Mouse (Mus musculus) forebrain, embryonic 12.5 days (tissue): Measurements from ENCODE around the gene Ppp1r32. TPM values are rescaled to one million over a fixed set of nuclear protein-coding genes. Genes with fewer than 3 reads are reported as not detected.
A peak's percentile ranks its signal among the peaks of the same experiment; 100 is the strongest.

Source experiments
- ATAC-seq: fragments of 200-750 bp; cut with Nextera tagmentation; 2 replicates; pipeline ENCODE4 v1.8.0; 2017; ENCODE audit warnings: moderate TSS enrichment; ENCODE audit not compliant: low FRiP score
- H3K27ac ChIP-seq: fragments of 300-500 bp; sonication (generic); 2 replicates; pipeline ENCODE4 v1.5.1; 2016; ENCODE audit warnings: mild to moderate bottlenecking
- H3K27me3 ChIP-seq: fragments of 300-500 bp; sonication (generic); 2 replicates; pipeline ENCODE4 v1.6.1; 2016; ENCODE audit warnings: mild to moderate bottlenecking
- H3K36me3 ChIP-seq: fragments of 300-500 bp; sonication (generic); replicated peaks from 2 replicates; pipeline ENCODE4 v1.6.1; 2016; ENCODE audit warnings: mild to moderate bottlenecking
- H3K4me1 ChIP-seq: fragments of 300-500 bp; sonication (generic); 2 replicates; pipeline ENCODE4 v1.6.1; 2016
- H3K4me2 ChIP-seq: fragments of 300-500 bp; sonication (generic); 2 replicates; pipeline ENCODE4 v1.6.1; 2016; ENCODE audit warnings: mild to moderate bottlenecking, moderate library complexity
- H3K4me3 ChIP-seq: fragments of 300-500 bp; sonication (generic); replicated peaks from 2 replicates; pipeline ENCODE4 v1.5.1; 2016; ENCODE audit warnings: mild to moderate bottlenecking
- H3K9ac ChIP-seq: fragments of 300-500 bp; sonication (generic); 2 replicates; pipeline ENCODE4 v1.6.1; 2016; ENCODE audit warnings: mild to moderate bottlenecking
- H3K9me3 ChIP-seq: fragments of 300-500 bp; sonication (generic); 2 replicates; pipeline ENCODE4 v1.6.1; 2016
- WGBS: fragments of 180-500 bp; shearing (Covaris S2); methylation state at CpG from one replicate; pipeline ENCODE4 v1.1.7; 2016; 5-methylcytosine and 5-hydroxymethylcytosine counted together
- polyA plus RNA-seq: library from polyadenylated mRNA; unstranded; fragments of >200 nt; fragmentation: Nextera tagmentation; extraction: Ambion mirVana; gene quantifications from 2 replicates; pipeline ENCODE4 v1.2.1, GENCODE M21; 2016

Ppp1r32 gene
- 0.58 and 0.97 TPM in 2 replicates for polyA plus RNA-seq

- Histone ChIP-seq H3K4me3 (no peak within 1 kb of the TSS), H3K27me3 (peaks cover 12% of the 10 kb centered on the region; the same call in 1 of the 2 replicates), H3K9ac (no peak within 1 kb of the TSS), H3K27ac (no peak within 1 kb of the TSS; the same call in 1 of the 2 replicates), H3K4me1 (peaks cover 9% of the 10 kb centered on the region), H3K36me3 (no peaks in the 10 kb centered on the region), H3K4me2 (no peak within 1 kb of the TSS), H3K9me3 (no peaks in the 10 kb centered on the region)
- peak; percentile 66; the same call in 1 of the 2 replicates for ATAC-seq
- 27% methylated on average over 6 of the region's 6 CpGs for WGBS
Measured at GRCm38 (mm10) chr19:10482703-10483102, at the start of gene Ppp1r32. Ppp1r32 (minus strand) TSS chr19:10482928.

GRCm38 (mm10) chr19:10530082-10530481 is 47.4 kb upstream of the Ppp1r32 start:
- Histone ChIP-seq H3K4me2 (no peak overlapping the region), H3K27me3 (no peaks in the 10 kb centered on the region), H3K36me3 (peaks cover 53% of the 10 kb centered on the region), H3K4me3 (no peak overlapping the region), H3K27ac (no peak overlapping the region), H3K9me3 (no peaks in the 10 kb centered on the region), H3K4me1 (peaks cover 19% of the 10 kb centered on the region), H3K9ac (no peak overlapping the region)
- ATAC-seq, result no peak
- 83% methylated on average over 1 of the region's 1 CpGs for WGBS

DNA sequence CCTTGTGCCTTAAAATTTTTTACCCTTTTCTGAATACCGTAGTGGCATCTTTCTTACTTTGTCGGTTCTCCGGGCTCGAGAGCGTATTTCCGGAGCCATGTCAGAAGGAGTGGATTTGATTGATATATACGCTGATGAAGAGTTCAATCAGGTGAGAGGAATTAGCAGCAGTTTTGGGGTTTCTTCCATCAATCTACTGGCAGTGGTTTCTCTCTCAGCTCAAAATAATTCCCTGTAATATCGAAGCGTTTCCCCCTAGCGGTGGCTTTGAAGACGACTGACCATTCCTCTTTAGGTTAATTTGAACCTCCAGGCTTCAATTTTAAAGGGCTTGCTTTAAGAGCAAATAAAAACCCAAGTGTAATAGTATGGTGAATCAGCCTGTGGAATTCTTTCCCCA is 43.2 kb upstream of the Ppp1r32 start, which contains the start of gene Sdhaf2:
Gene Sdhaf2, minus strand, starts transcription at position 233 of the 400 bp plus-strand sequence.
- ATAC-seq, result peak; percentile 3; the same call in 1 of the 2 replicates
- Histone ChIP-seq H3K9me3 (no peaks in the 10 kb centered on the region), H3K9ac (peak within 1 kb of the TSS; percentile 98), H3K4me2 (peak within 1 kb of the TSS; percentile 80), H3K36me3 (peaks cover 17% of the 10 kb centered on the region), H3K4me3 (peak within 1 kb of the TSS; percentile 97), H3K27me3 (no peaks in the 10 kb centered on the region), H3K27ac (peak within 1 kb of the TSS; percentile 99), H3K4me1 (peaks cover 29% of the 10 kb centered on the region)
- WGBS, result 0% methylated on average over 11 of the region's 11 CpGs

DNA sequence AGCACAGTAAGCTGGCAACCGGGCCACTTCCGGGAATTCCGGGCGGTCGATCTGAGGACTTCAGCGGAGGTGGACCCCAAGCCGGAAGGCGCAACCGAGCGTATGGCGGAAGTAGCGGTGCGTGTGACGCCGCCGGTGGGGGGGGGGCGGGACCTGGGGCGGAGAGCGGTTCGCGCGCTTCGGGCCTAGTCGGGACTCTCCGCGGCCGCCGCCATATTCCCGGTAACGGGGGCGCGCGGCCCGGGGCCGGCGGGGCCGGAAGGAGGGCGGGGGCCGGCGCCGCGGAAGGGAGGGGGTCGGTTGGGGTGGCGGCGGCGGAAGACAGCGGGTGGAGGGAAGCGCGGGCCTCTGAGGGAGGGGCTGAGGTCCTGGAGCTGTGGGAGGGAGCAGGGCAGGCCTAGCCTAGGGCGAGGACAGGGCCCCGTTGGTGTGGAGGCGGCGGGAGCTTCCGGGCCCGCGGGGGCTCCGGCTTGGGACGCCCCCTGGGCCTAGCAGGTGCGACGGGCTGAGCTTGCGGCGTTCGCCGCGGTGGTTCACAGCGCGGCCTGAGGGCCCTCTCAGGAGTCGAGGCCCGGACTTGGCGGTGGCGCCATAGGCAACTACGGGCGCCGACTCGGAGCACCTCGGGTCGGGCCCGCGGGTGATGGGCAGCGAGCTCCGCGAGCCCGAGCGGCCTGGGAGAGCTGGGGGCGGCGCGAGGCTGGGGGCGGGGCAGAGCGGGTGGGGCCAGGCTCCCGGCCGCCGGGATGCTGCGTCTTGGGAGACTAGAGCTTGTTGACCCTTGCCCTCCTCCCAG is 42.6 kb upstream of the Ppp1r32 start, which contains the start of gene Cpsf7:
Gene Cpsf7, plus strand, starts transcription at position 161 of the 796 bp plus-strand sequence.
- peak within 1 kb of the TSS; percentile 99 for H3K27ac ChIP-seq
- ATAC-seq, result peak; percentile 94
- WGBS, result under 1% methylated on average over 92 of the region's 93 CpGs
- H3K9me3 ChIP-seq, result no peaks in the 10 kb centered on the region
- H3K4me3 ChIP-seq, result peak within 1 kb of the TSS; percentile 97
- peak within 1 kb of the TSS; percentile 98 for H3K9ac ChIP-seq
- peaks cover 29% of the 10 kb centered on the region for H3K4me1 ChIP-seq
- peaks cover 12% of the 10 kb centered on the region for H3K36me3 ChIP-seq
- no peaks in the 10 kb centered on the region for H3K27me3 ChIP-seq
- peak within 1 kb of the TSS; percentile 80 for H3K4me2 ChIP-seq

GRCm38 (mm10) chr19:10524784-10525105 is 42.0 kb upstream of the Ppp1r32 start:
- no peak for ATAC-seq
- WGBS, result under 1% methylated on average over 19 of the region's 19 CpGs
- Histone ChIP-seq H3K36me3 (peaks cover 7% of the 10 kb centered on the region), H3K27ac (peak overlapping the region; percentile 99), H3K9me3 (no peaks in the 10 kb centered on the region), H3K4me2 (peak overlapping the region; percentile 80), H3K9ac (peak overlapping the region; percentile 98), H3K27me3 (no peaks in the 10 kb centered on the region), H3K4me1 (peaks cover 29% of the 10 kb centered on the region), H3K4me3 (peak overlapping the region; percentile 97)

- peaks cover 29% of the 10 kb centered on the region for H3K4me1 ChIP-seq
- H3K36me3 ChIP-seq, result peaks cover 7% of the 10 kb centered on the region
- peak overlapping the region; percentile 7; the same call in 1 of the 2 replicates for H3K4me3 ChIP-seq
- H3K9ac ChIP-seq, result peak overlapping the region; percentile 12
- H3K9me3 ChIP-seq, result no peaks in the 10 kb centered on the region
- WGBS, result 86% methylated on average over 5 of the region's 5 CpGs
- no peaks in the 10 kb centered on the region for H3K27me3 ChIP-seq
- no peak for ATAC-seq
- no peak overlapping the region for H3K27ac ChIP-seq
- H3K4me2 ChIP-seq, result peak overlapping the region; percentile 80
Measured at GRCm38 (mm10) chr19:10523483-10524080, 40.9 kb upstream of the Ppp1r32 start.

DNA sequence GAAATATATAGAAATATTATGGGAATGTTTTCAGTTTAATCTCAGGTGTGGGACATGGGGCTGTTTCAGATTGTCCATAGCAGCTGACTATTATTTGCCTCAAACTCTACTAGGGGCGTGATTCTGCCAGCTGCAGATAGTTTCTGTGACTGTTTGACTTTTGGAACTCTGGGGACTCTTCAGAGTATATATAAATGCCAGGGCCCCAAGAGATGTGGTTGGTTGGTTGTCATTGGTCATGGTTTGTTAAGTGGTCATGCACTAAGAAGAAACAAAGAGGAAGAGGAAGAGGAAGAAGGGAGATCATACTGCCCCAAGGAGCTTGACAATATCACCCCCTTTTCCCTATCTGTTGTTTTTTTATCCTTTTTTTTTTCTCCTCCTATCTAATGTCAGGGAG is 39.2 kb upstream of the Ppp1r32 start:
- H3K9me3 ChIP-seq, result no peaks in the 10 kb centered on the region
- H3K9ac ChIP-seq, result no peak overlapping the region
- H3K4me1 ChIP-seq, result peaks cover 18% of the 10 kb centered on the region
- H3K36me3 ChIP-seq, result peaks cover 2% of the 10 kb centered on the region
- H3K4me3 ChIP-seq, result no peak overlapping the region
- no peaks in the 10 kb centered on the region for H3K27me3 ChIP-seq
- H3K4me2 ChIP-seq, result no peak overlapping the region
- no peak for ATAC-seq
- WGBS, result 83% methylated on average over 1 of the region's 1 CpGs
- no peak overlapping the region for H3K27ac ChIP-seq

DNA sequence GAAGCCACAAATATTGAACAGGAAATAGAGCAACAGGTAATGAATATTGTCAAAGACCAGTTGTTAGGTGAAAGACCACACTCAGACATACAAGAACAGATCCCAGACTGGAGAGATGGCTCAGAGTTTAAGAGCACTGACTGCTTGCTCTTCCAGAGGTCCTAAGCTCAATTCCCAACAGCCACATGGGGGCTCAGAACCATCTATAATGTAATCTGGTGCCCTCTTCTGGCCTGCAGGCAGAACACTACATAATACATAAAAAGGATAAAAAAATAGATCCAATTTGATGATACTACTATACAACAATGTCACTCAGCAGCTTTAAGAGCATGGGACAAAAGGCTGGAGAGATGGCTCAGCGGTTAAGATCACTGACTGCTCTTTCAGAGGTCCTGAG is 37.6 kb upstream of the Ppp1r32 start:
- no peaks in the 10 kb centered on the region for H3K9me3 ChIP-seq
- no peak overlapping the region for H3K27ac ChIP-seq
- no peak overlapping the region for H3K4me3 ChIP-seq
- peaks cover 9% of the 10 kb centered on the region for H3K4me1 ChIP-seq
- H3K4me2 ChIP-seq, result no peak overlapping the region
- peaks cover 17% of the 10 kb centered on the region for H3K36me3 ChIP-seq
- WGBS, result 39% methylated on average over 1 of the region's 1 CpGs
- ATAC-seq, result no peak
- no peak overlapping the region for H3K9ac ChIP-seq
- H3K27me3 ChIP-seq, result no peaks in the 10 kb centered on the region

DNA sequence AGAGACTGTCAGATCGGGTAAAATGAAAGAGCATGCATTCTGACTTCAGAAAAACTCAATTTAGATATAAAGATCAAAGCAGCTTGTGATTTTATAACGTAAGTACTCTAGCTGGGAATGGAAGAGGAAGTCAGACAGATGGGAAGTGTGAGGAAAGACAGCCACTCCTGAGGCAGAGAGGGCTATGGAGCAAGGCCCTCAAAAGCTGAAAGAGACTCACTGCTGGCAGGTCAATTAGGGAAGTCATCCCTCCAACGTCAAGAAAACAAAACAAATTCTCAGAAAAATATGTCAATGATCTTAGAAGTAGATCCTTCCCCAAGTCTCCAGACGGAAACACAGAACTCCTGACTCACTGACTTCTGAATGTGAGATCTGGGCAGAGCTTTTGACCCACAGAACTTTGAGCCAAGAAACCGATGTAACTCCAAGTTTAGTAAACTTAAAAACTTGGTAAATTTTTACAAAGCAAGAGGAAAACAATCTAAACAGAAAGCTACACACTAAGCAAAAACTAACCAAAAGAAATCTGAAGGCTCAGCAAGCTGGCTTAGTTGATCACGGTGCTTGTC is 28.1 kb upstream of the Ppp1r32 start:
- peaks cover 33% of the 10 kb centered on the region for H3K36me3 ChIP-seq
- no peaks in the 10 kb centered on the region for H3K27me3 ChIP-seq
- H3K4me2 ChIP-seq, result no peak overlapping the region
- no peak overlapping the region for H3K4me3 ChIP-seq
- 84% methylated on average over 6 of the region's 6 CpGs for WGBS
- H3K4me1 ChIP-seq, result no peaks in the 10 kb centered on the region
- H3K9me3 ChIP-seq, result no peaks in the 10 kb centered on the region
- no peak overlapping the region for H3K9ac ChIP-seq
- no peak overlapping the region for H3K27ac ChIP-seq
- ATAC-seq, result no peak

- Histone ChIP-seq H3K4me2 (no peak overlapping the region), H3K36me3 (peaks cover 49% of the 10 kb centered on the region), H3K4me1 (no peaks in the 10 kb centered on the region), H3K9me3 (no peaks in the 10 kb centered on the region), H3K9ac (no peak overlapping the region), H3K27me3 (no peaks in the 10 kb centered on the region), H3K4me3 (no peak overlapping the region), H3K27ac (no peak overlapping the region)
- ATAC-seq, result peak; percentile 68; the same call in 1 of the 2 replicates
- 5% methylated on average over 4 of the region's 4 CpGs for WGBS
Measured at GRCm38 (mm10) chr19:10502571-10502970, 19.8 kb upstream of the Ppp1r32 start.

GRCm38 (mm10) chr19:10500581-10500980 is 17.9 kb upstream of the Ppp1r32 start:
- Histone ChIP-seq H3K4me3 (no peak overlapping the region), H3K27me3 (no peaks in the 10 kb centered on the region), H3K4me2 (no peak overlapping the region), H3K36me3 (peaks cover 38% of the 10 kb centered on the region), H3K27ac (no peak overlapping the region), H3K9ac (no peak overlapping the region), H3K4me1 (peaks cover 6% of the 10 kb centered on the region; the same call in 1 of the 2 replicates), H3K9me3 (no peaks in the 10 kb centered on the region)
- WGBS, result 96% methylated on average over 8 of the region's 8 CpGs
- no peak for ATAC-seq

GRCm38 (mm10) chr19:10497512-10498160 is 14.9 kb upstream of the Ppp1r32 start:
- H3K36me3 ChIP-seq, result peaks cover 27% of the 10 kb centered on the region
- no peak for ATAC-seq
- H3K4me1 ChIP-seq, result peaks cover 6% of the 10 kb centered on the region; the same call in 1 of the 2 replicates
- no peak overlapping the region for H3K4me2 ChIP-seq
- H3K9me3 ChIP-seq, result no peaks in the 10 kb centered on the region
- H3K27me3 ChIP-seq, result no peaks in the 10 kb centered on the region
- H3K4me3 ChIP-seq, result no peak overlapping the region
- WGBS, result 70% methylated on average over 8 of the region's 8 CpGs
- no peak overlapping the region for H3K9ac ChIP-seq
- no peak overlapping the region for H3K27ac ChIP-seq
